Mouse (Mus musculus) midbrain, postnatal 0 days (tissue): Measurements from ENCODE around the gene C77080. TPM values are rescaled to one million over a fixed set of nuclear protein-coding genes. Genes with fewer than 3 reads are reported as not detected.

Experiments
- ATAC-seq: fragments of 200-750 bp; cut with Nextera tagmentation; 2 replicates; pipeline ENCODE4 v1.8.0; 2017; ENCODE audit warnings: moderate number of reproducible peaks, mild to moderate bottlenecking, moderate TSS enrichment, moderate library complexity; ENCODE audit not compliant: low FRiP score
- DNase-seq: peaks from one replicate; pipeline ENCODE4 v3.0.0-alpha.2; 2015; ENCODE audit warnings: low spot score
- H3K27ac ChIP-seq: fragments of 300-500 bp; sonication (generic); 2 replicates; pipeline ENCODE4 v1.5.1; 2014; ENCODE audit warnings: low read depth, mild to moderate bottlenecking, low read length, mixed read lengths
- H3K27me3 ChIP-seq: fragments of 300-500 bp; sonication (generic); 2 replicates; pipeline ENCODE4 v1.6.1; 2014; ENCODE audit warnings: low read length, control low read depth, mixed read lengths; ENCODE audit not compliant: insufficient read depth
- H3K36me3 ChIP-seq: fragments of 300-500 bp; sonication (generic); 2 replicates; pipeline ENCODE4 v1.6.1; 2014; ENCODE audit warnings: low read length, control low read depth, mixed read lengths; ENCODE audit not compliant: insufficient read depth
- H3K4me1 ChIP-seq: fragments of 300-500 bp; sonication (generic); 2 replicates; pipeline ENCODE4 v1.6.1; 2014; ENCODE audit warnings: mild to moderate bottlenecking, control low read depth, antibody characterized with exemption, low read length, mixed read lengths; ENCODE audit not compliant: insufficient read depth
- H3K4me2 ChIP-seq: fragments of 300-500 bp; sonication (generic); 2 replicates; pipeline ENCODE4 v1.6.1; 2014; ENCODE audit warnings: low read depth, mild to moderate bottlenecking, low read length, mixed read lengths; ENCODE audit not compliant: poor library complexity, severe bottlenecking
- H3K4me3 ChIP-seq: fragments of 300-500 bp; sonication (generic); 2 replicates; pipeline ENCODE4 v1.5.1; 2014; ENCODE audit warnings: low read depth, mild to moderate bottlenecking, low read length, moderate library complexity
- H3K9ac ChIP-seq: fragments of 300-500 bp; sonication (generic); replicated peaks from 2 replicates; pipeline ENCODE4 v1.6.1; 2014; ENCODE audit warnings: mild to moderate bottlenecking, low read length, moderate library complexity, mixed read lengths; ENCODE audit not compliant: poor library complexity, severe bottlenecking
- H3K9me3 ChIP-seq: fragments of 300-500 bp; sonication (generic); 2 replicates; pipeline ENCODE4 v1.6.1; 2016; ENCODE audit warnings: low read length, control low read depth
- CTCF ChIP-seq: IDR thresholded peaks from 2 replicates; pipeline ENCODE4 v1.5.1; 2016; ENCODE audit warnings: antibody characterized with exemption, mild to moderate bottlenecking
- WGBS: fragments of 180-500 bp; shearing (Covaris S2); extraction: QIAGEN DNeasy Blood & Tissue Kit; methylation state at CpG from one replicate; pipeline ENCODE4 v1.1.7; 2014; 5-methylcytosine and 5-hydroxymethylcytosine counted together
- polyA plus RNA-seq: library from polyadenylated mRNA; unstranded; fragments of >200 nt; fragmentation: Nextera tagmentation; extraction: Ambion mirVana; gene quantifications from 2 replicates; pipeline ENCODE4 v1.2.1, GENCODE M21; 2015
- total RNA-seq: library from RNA; depleted of rRNA; stranded (reverse); fragments of >200 nt; gene quantifications from 2 replicates; pipeline ENCODE4 v1.2.3, GENCODE M21; 2014

The C77080 gene
- total and polyA plus RNA-seq, 2 experiments from 2014 or later: 5.2 to 25.6 TPM

DNA sequence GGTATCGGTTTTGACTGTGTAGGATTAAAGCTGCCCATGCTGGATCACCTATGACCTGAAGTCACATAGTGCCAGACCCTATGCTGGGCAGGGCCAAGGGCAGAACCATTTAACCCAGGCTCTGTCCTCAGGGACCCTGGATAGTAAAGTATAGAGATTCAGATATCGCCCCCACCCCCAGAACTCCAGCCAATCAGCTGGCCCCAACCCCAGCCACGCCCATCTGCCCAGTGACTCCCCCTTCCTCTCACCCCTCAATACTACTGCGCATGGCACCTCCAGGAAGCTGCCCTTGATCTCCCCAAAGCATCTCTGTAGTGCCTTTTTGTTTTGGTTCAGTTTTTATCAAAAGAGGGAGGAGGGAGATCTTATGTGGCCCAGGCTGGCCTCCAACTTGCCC, 18.4 kb downstream of the C77080 start:
- WGBS: 36% methylated on average over 4 of the region's 4 CpGs
- TF ChIP-seq CTCF: no peak

DNA sequence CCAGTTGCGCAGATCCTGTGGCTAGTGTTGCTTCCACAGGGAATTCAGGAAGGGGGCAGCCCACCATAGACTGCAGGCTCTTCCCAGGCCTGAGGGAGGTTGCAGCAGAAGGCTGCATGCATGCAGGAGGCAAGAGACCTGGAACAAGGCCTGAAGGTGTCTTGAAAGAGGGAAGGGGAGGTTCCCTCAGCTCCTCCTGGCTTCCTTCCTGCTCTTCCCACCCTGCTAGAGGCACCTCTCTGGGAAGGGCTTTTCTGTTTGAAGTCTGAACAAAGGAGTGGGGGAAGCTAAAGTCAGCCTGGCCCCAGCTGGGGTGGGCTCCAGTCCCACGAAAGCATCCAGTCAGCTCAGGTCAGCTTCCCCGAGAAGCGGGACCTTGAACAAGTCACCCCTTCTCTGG, 18.9 kb downstream of the C77080 start:
- no peak for DNase-seq
- Histone ChIP-seq H3K4me2 (no peak overlapping the region), H3K27ac (no peak overlapping the region), H3K36me3 (no peaks in the 10 kb centered on the region), H3K9ac (no peak overlapping the region), H3K4me3 (no peak overlapping the region), H3K9me3 (no peaks in the 10 kb centered on the region), H3K27me3 (peaks cover 6% of the 10 kb centered on the region; the same call in 1 of the 2 replicates), H3K4me1 (peaks cover 5% of the 10 kb centered on the region)
- no peak for ATAC-seq
- 22% methylated on average over 4 of the region's 4 CpGs for WGBS
- TF ChIP-seq CTCF: no peak

More for the DNA sequence above, 18.4 kb downstream of the C77080 start:
- Histone ChIP-seq H3K27me3 (peaks cover 9% of the 10 kb centered on the region; the same call in 1 of the 2 replicates), H3K36me3 (no peaks in the 10 kb centered on the region), H3K9me3 (no peaks in the 10 kb centered on the region), H3K9ac (no peak overlapping the region), H3K4me1 (peaks cover 5% of the 10 kb centered on the region), H3K4me2 (no peak overlapping the region), H3K4me3 (no peak overlapping the region), H3K27ac (no peak overlapping the region)
- DNase-seq (no peak), ATAC-seq (no peak)

DNA sequence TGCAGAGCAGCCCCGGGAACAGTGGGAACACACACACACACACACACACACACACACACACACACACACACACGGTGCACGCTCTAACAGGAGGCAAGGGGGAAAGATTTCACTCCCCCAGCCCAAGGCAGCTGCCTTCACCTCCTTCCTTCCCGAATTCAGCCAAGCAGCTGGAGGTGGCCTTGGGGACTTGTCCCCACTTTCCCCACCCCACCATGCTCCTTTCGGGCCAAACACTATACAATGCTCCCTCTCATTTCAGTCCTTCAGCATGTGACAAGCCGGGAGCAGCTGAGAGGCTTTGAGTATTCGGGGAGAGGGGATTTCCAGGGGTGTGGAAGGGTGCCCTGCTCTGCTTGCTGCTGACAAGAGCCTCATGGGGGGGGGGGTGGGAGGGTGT, 19.3 kb downstream of the C77080 start:
- H3K4me2 ChIP-seq: no peak overlapping the region
- H3K9me3 ChIP-seq: no peaks in the 10 kb centered on the region
- no peaks in the 10 kb centered on the region for H3K36me3 ChIP-seq
- H3K9ac ChIP-seq: no peak overlapping the region
- 14% methylated on average over 5 of the region's 7 CpGs for WGBS
- H3K4me1 ChIP-seq: peaks cover 5% of the 10 kb centered on the region
- H3K4me3 ChIP-seq: no peak overlapping the region
- ATAC-seq (no peak), DNase-seq (peak; percentile 32)
- H3K27ac ChIP-seq: no peak overlapping the region
- H3K27me3 ChIP-seq: peaks cover 3% of the 10 kb centered on the region; the same call in 1 of the 2 replicates
- TF ChIP-seq CTCF: no peak

DNA sequence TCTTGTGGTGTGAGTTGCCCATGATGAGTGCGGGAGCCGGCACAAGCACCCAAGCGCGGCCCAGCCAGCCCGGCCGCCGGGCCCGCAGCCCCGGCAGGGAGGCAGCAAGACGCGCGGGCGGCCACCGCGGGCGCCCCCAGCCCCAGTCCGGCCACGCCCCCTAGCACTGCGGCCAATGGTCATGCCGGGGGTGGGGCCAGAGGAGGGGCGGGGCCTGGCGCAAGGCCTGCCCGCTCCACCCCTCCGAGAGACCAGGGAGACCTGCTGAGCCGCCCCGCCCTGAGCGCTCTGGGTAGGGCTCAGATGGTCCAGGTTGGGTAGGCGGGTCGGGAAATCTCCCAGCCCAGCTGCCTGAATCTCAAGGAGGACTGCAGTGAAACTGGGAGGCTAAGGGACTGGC, 22.1 kb downstream of the C77080 start:
- no peaks in the 10 kb centered on the region for H3K27me3 ChIP-seq
- ATAC-seq (peak; percentile 82), DNase-seq (peak; percentile 85)
- H3K9ac ChIP-seq: peak overlapping the region; percentile 82
- no peaks in the 10 kb centered on the region for H3K36me3 ChIP-seq
- H3K9me3 ChIP-seq: no peaks in the 10 kb centered on the region
- H3K27ac ChIP-seq: peak overlapping the region; percentile 44; the same call in 1 of the 2 replicates
- under 1% methylated on average over 28 of the region's 29 CpGs for WGBS
- peaks cover 5% of the 10 kb centered on the region for H3K4me1 ChIP-seq
- H3K4me2 ChIP-seq: peak overlapping the region; percentile 89
- no peak for TF ChIP-seq CTCF
- peak overlapping the region; percentile 80 for H3K4me3 ChIP-seq

DNA sequence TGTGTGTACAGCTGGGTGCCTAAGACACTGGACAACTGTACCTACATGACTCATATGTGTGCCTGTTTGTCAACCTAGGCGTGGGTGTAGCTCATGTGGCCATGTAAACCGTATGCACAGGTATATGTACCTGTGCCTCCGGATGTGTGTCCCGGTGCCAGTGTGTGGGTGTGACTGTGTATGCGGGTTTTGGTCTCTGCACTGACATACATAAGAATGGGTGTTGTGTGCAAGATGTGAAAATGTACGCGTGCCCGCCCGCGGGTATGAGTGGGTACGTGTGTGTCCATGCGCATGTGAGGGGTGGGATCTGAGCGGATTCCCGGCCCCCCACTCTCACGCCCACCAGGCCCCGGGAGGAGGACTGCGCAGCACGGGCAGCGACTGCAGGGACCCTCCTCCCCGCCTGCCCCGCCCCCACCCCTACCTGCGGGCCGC, 22.6 kb downstream of the C77080 start:
- Histone ChIP-seq H3K36me3 (no peaks in the 10 kb centered on the region), H3K27ac (peak overlapping the region; percentile 44; the same call in 1 of the 2 replicates), H3K9me3 (no peaks in the 10 kb centered on the region), H3K27me3 (no peaks in the 10 kb centered on the region), H3K4me1 (peaks cover 5% of the 10 kb centered on the region), H3K4me2 (peak overlapping the region; percentile 89), H3K4me3 (peak overlapping the region; percentile 80), H3K9ac (peak overlapping the region; percentile 82)
- ATAC-seq: peak; percentile 61
- peak; percentile 44 for DNase-seq
- TF ChIP-seq CTCF: no peak
- under 1% methylated on average over 19 of the region's 23 CpGs for WGBS

DNA sequence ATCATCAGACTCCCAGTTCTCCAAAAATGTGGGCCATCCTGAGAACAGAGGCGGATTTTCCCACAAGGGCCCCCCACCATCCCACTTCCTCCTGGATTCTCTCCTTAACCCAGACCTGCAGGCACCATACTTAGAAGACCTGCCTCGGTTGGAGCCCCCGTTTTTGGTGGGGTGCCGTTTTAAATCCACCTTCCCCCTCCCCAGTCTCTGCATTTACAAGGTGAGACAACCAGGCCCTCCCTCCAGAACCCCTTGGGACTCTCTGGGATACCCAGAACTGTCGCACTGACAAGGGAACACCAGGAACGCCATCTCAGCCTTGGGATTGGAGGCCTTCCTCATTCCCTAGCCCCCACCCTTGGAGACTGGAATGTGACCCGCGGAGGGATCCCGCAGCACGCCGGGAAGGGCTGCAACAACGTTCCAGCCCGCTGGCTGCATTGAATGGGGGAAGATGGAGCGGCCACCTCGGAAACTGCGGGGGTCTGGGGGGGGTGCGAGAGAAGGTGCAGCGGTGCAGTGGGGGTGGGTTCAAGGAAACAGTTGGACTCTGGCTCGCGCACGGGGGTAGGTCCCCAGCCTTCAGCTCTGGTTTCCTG, 23.3 kb downstream of the C77080 start:
- whole genome bisulfite sequencing: 7% methylated on average over 21 of the region's 21 CpGs
- peak overlapping the region; percentile 80 for H3K4me3 ChIP-seq
- H3K36me3 ChIP-seq: no peaks in the 10 kb centered on the region
- no peaks in the 10 kb centered on the region for H3K9me3 ChIP-seq
- H3K4me1 ChIP-seq: peaks cover 5% of the 10 kb centered on the region
- H3K27me3 ChIP-seq: no peaks in the 10 kb centered on the region
- ATAC-seq (no peak), DNase-seq (peak; percentile 56)
- TF ChIP-seq CTCF: no peak
- peak overlapping the region; percentile 89 for H3K4me2 ChIP-seq
- peak overlapping the region; percentile 44; the same call in 1 of the 2 replicates for H3K27ac ChIP-seq
- peak overlapping the region; percentile 82 for H3K9ac ChIP-seq
